ENCODE assay signal across 8 mouse cellular contexts in the genomic region with DNA sequence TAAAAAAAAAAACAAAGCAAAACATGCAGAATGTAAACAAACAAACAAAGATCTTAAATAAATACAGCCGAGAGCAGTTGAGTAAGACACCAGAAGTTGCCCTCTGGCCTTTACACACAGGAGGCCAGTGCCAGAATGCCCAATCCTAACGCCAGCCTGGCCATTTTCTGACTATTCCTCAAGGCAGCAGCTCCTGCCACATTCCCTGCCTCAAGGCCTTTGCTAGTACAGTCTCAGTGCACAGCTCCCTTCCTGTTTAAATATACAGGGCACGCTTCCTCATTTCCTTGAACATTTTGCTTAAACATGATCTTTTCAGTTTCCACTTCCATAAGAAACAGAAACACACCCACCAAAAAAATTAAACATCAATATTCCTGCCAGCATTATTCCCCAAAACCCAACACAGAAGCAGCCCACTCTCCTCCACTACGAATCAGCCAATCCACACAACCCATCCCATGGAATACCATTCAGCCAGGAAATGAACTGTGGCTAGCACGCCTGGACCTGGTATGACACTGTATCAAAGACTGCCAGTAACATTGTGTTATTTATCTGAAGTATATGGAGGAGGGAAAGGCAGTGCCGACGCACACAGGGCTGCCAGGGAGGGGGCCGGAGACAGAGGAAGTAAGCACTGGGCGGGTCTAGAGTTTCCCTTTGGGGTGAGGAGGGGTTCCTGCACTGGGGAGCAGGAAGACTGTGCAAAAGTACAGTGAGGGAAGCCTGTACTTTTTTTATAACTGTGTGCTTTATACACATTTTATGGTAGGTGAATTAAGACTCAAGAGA. TPM values are rescaled to one million over a fixed set of nuclear protein-coding genes. Genes with fewer than 3 reads are reported as not detected.
DNase-seq lines count a peak whose midpoint lies in the region; ATAC-seq and TF ChIP-seq lines count a peak whose summit lies in the region.

No protein-coding gene starts in this region.

- no peak for TF ChIP-seq POLR2A in small intestine, adult 2 months (IDR thresholded peaks at IDR 0.05; ENCODE audit: low read depth, low read length)

- no peak overlapping the region for H3K4me3 ChIP-seq in heart, embryonic 14.5 days (ENCODE audit: control insufficient read depth in 1 of 2, insufficient read depth in 1 of 2, low read depth in 1 of 2, low read length in 2 of 2)
- H3K4me3 ChIP-seq in liver, embryonic 11.5 days (ENCODE audit: low read depth, low read length): peak overlapping the region; percentile 4; the same call in 1 of the 2 replicates
- H3K4me3 ChIP-seq in small intestine, adult 2 months (ENCODE audit: low read depth, low read length): no peak overlapping the region
- no peak overlapping the region for H3K4me3 ChIP-seq in hindbrain, embryonic 13.5 days

- peaks cover 2 to 19% of the 10 kb centered on the region in 2 experiments; a peak in 2 of 4 replicates for H3K4me1 ChIP-seq in heart, embryonic 14.5 days (ENCODE audit: control insufficient read depth in 2 of 2, insufficient read depth in 2 of 2, low read length in 2 of 2)
- peaks cover 16% of the 10 kb centered on the region for H3K4me1 ChIP-seq in liver, embryonic 11.5 days (replicated peaks; ENCODE audit: control insufficient read depth, insufficient read depth, low read length)
- peaks cover 34% of the 10 kb centered on the region for H3K4me1 ChIP-seq in small intestine, adult 2 months (ENCODE audit: control insufficient read depth, insufficient read depth, insufficient read length, low read length)
- H3K4me1 ChIP-seq in hindbrain, embryonic 13.5 days (replicated peaks): peaks cover 7% of the 10 kb centered on the region; the same call in 1 of the 2 replicates

- no peak overlapping the region for H3K9ac ChIP-seq in heart, embryonic 14.5 days (ENCODE audit: low read length)
- H3K9ac ChIP-seq in liver, embryonic 11.5 days (ENCODE audit: low read depth, low read length): no peak overlapping the region
- H3K9ac ChIP-seq in hindbrain, embryonic 13.5 days: no peak overlapping the region

- 70% methylated on average over 9 of the region's 9 CpGs for WGBS in heart, embryonic 14.5 days
- 48% methylated on average over 9 of the region's 9 CpGs for WGBS in liver, embryonic 11.5 days
- whole genome bisulfite sequencing in small intestine, adult 2 months: 23% methylated on average over 9 of the region's 9 CpGs
- WGBS in hindbrain, embryonic 13.5 days: 84% methylated on average over 9 of the region's 9 CpGs

- peak; percentile 41 for DNase-seq in gastrocnemius, postnatal 25 days
- no peak for DNase-seq in gastrocnemius, postnatal 10 days
- DNase-seq in liver, embryonic 11.5 days (ENCODE audit: low spot score): peak; percentile 42
- DNase-seq in layer of hippocampus, adult 18-20 months (ENCODE audit: low spot score in 2 of 2): no peak
- DNase-seq in cerebellum, postnatal 10 days: no peak

- peak; percentile 65 for ATAC-seq in heart, embryonic 14.5 days (ENCODE audit: insufficient number of reproducible peaks, insufficient read depth, low FRiP score, low read depth)
- peak; percentile 82 for ATAC-seq in liver, embryonic 11.5 days (replicated peaks; ENCODE audit: low FRiP score)
- no peak for ATAC-seq in hindbrain, embryonic 13.5 days (ENCODE audit: low FRiP score)

- H3K36me3 ChIP-seq in heart, embryonic 14.5 days (ENCODE audit: control insufficient read depth, insufficient read depth, low read length): 0 out of 2 replicates have a peak, but pooled peaks cover under 1% of the 10 kb centered on the region
- H3K36me3 ChIP-seq in liver, embryonic 11.5 days (ENCODE audit: control insufficient read depth, insufficient read depth, low read length): peaks cover 2% of the 10 kb centered on the region; the same call in 1 of the 2 replicates
- no peaks in the 10 kb centered on the region for H3K36me3 ChIP-seq in small intestine, adult 2 months (ENCODE audit: control insufficient read depth, insufficient read depth, low read length)
- no peaks in the 10 kb centered on the region for H3K36me3 ChIP-seq in hindbrain, embryonic 13.5 days

- H3K27ac ChIP-seq in heart, embryonic 14.5 days (replicated peaks in 1 of 2; ENCODE audit: control insufficient read depth in 1 of 2, insufficient read depth in 1 of 2, low read depth in 2 of 2, low read length in 2 of 2): peak overlapping the region; percentile 49 to 54
- peak overlapping the region; percentile 19; the same call in 1 of the 2 replicates for H3K27ac ChIP-seq in liver, embryonic 11.5 days (ENCODE audit: low read depth, low read length)
- H3K27ac ChIP-seq in small intestine, adult 2 months (ENCODE audit: insufficient read depth, low read depth, low read length): peak overlapping the region; percentile 91
- no peak overlapping the region for H3K27ac ChIP-seq in hindbrain, embryonic 13.5 days

- TF ChIP-seq CTCF in small intestine, adult 2 months (IDR thresholded peaks at IDR 0.05; ENCODE audit: extremely low read depth, insufficient read length, insufficient replicate concordance, low read depth, low read length): no peak

- H3K4me2 ChIP-seq in heart, embryonic 14.5 days (ENCODE audit: low read length): no peak overlapping the region
- peak overlapping the region; percentile 38; the same call in 1 of the 2 replicates for H3K4me2 ChIP-seq in liver, embryonic 11.5 days
- no peak overlapping the region for H3K4me2 ChIP-seq in hindbrain, embryonic 13.5 days

- no peaks in the 10 kb centered on the region for H3K9me3 ChIP-seq in heart, embryonic 14.5 days (ENCODE audit: control insufficient read depth, low read length)
- no peaks in the 10 kb centered on the region for H3K9me3 ChIP-seq in liver, embryonic 11.5 days (ENCODE audit: control insufficient read depth, low read length)
- H3K9me3 ChIP-seq in hindbrain, embryonic 13.5 days: no peaks in the 10 kb centered on the region

- H3K27me3 ChIP-seq in heart, embryonic 14.5 days (ENCODE audit: control insufficient read depth, insufficient read depth, low read length): no peaks in the 10 kb centered on the region
- H3K27me3 ChIP-seq in liver, embryonic 11.5 days (replicated peaks; ENCODE audit: control insufficient read depth, insufficient read depth, low read length): no peaks in the 10 kb centered on the region
- no peaks in the 10 kb centered on the region for H3K27me3 ChIP-seq in small intestine, adult 2 months (ENCODE audit: control insufficient read depth, insufficient read depth, low read length)
- H3K27me3 ChIP-seq in hindbrain, embryonic 13.5 days: no peaks in the 10 kb centered on the region

RNA-seq across cellular contexts. Expression of gene Bicra, which starts 29.5 kb away (rescaled TPM):
- total RNA-seq in gastrocnemius, postnatal 25 days (2021): 1 to 10 TPM; 5.1 to 6.1 TPM
- total RNA-seq in gastrocnemius, postnatal 10 days (2021): 10 to 100 TPM in 1 of 2 experiments, 1 to 10 TPM in 1; 8.2 to 11.5 TPM
- polyA plus RNA-seq in heart, embryonic 14.5 days (2014; fragmentation: Nextera tagmentation; extraction: Ambion mirVana): 5.0 and 5.4 TPM in 2 replicates
- polyA plus RNA-seq in liver, embryonic 11.5 days (2014; fragmentation: Nextera tagmentation; extraction: Ambion mirVana): 5.3 and 7.3 TPM in 2 replicates
- polyA plus RNA-seq in small intestine, adult 2 months (2012; rRNA removed): 18.7 and 31.0 TPM in 2 replicates
- polyA plus RNA-seq in hindbrain, embryonic 13.5 days (2015; fragmentation: Nextera tagmentation; extraction: Ambion mirVana): 8.2 and 8.4 TPM in 2 replicates
- 10 to 100 TPM; 19.6 to 20.7 TPM for total RNA-seq in layer of hippocampus, adult 18-20 months (2021)

RNA-seq across cellular contexts. Expression of gene Zfp541, which starts 43.4 kb away (rescaled TPM):
- total RNA-seq in gastrocnemius, postnatal 25 days (2021): not detected
- not detected for total RNA-seq in gastrocnemius, postnatal 10 days (2021)
- not detected in 2 replicates for polyA plus RNA-seq in heart, embryonic 14.5 days (2014; fragmentation: Nextera tagmentation; extraction: Ambion mirVana)
- polyA plus RNA-seq in liver, embryonic 11.5 days (2014; fragmentation: Nextera tagmentation; extraction: Ambion mirVana): not detected in 2 replicates
- polyA plus RNA-seq in small intestine, adult 2 months (2012; rRNA removed): not detected in 2 replicates
- 0.09 TPM in 2 replicates for polyA plus RNA-seq in hindbrain, embryonic 13.5 days (2015; fragmentation: Nextera tagmentation; extraction: Ambion mirVana)
- total RNA-seq in layer of hippocampus, adult 18-20 months (2021): under 1 TPM; 0.41 to 0.89 TPM

RNA-seq across cellular contexts. Expression of gene Ehd2, which starts 50.8 kb away (rescaled TPM):
- 10 to 100 TPM; 44.5 to 66.1 TPM for total RNA-seq in gastrocnemius, postnatal 25 days (2021)
- 100 to 1,000 TPM; 110 to 126 TPM for total RNA-seq in gastrocnemius, postnatal 10 days (2021)
- polyA plus RNA-seq in heart, embryonic 14.5 days (2014; fragmentation: Nextera tagmentation; extraction: Ambion mirVana): 37.4 and 43.5 TPM in 2 replicates
- 7.5 and 10.8 TPM in 2 replicates for polyA plus RNA-seq in liver, embryonic 11.5 days (2014; fragmentation: Nextera tagmentation; extraction: Ambion mirVana)
- 11.9 and 14.5 TPM in 2 replicates for polyA plus RNA-seq in small intestine, adult 2 months (2012; rRNA removed)
- 5.2 and 6.4 TPM in 2 replicates for polyA plus RNA-seq in hindbrain, embryonic 13.5 days (2015; fragmentation: Nextera tagmentation; extraction: Ambion mirVana)
- 1 to 10 TPM; 5.6 to 6.1 TPM for total RNA-seq in layer of hippocampus, adult 18-20 months (2021)

Comparison
In these comparisons a context has a peak if more than half of its experiments do, and no peak if none do; other contexts are left out.
1. DNase-seq: peak in gastrocnemius, postnatal 25 days (single experiment) and liver, embryonic 11.5 days (single experiment); none in gastrocnemius, postnatal 10 days (single experiment), layer of hippocampus, adult 18-20 months (0 of 2) and cerebellum, postnatal 10 days (0 of 2).